9 mouse cellular contexts compared by ENCODE assay signal in the genomic region with DNA sequence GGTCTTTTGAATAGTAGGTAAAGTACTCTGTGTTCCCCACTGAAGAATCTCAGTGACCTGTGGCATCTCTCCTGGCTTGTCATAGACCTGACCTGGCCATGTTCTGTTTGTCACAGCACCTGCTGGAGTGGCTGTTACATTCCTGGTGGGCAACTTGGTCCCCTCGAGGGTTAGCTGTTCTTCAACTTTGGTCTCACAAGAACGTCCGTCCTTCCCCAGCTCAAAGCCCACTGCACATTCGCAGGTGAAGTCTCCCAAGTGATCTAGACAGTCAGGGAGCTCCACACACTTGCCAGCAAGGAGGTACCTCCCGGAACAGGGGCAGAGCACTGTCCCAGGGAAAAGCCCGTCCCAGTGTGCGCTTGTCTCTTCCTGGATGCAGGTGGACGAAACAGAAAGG. TPM values are rescaled to one million over a fixed set of nuclear protein-coding genes. Genes with fewer than 3 reads are reported as not detected.
A peak's percentile ranks its signal among the peaks of the same experiment; 100 is the strongest.
DNase-seq lines count a peak whose midpoint lies in the region.
"Had no signal": no experiment of that assay in that cellular context is flagged by ENCODE, and none has a peak within 500 bp of the region (broad histone marks: within the 10 kb centered on the region; RNA-seq: fewer than 3 reads in every experiment).

No protein-coding gene starts in this region.

- intact Hi-C loops in gastrocnemius, postnatal 14 days (cut with DNase I; ENCODE audit: low total_unique reads) = no loop called here
- intact Hi-C loops in left cerebral cortex, postnatal 14 days (cut with DNase I) = no loop called here

- peaks cover 24% of the 10 kb centered on the region for H3K27me3 ChIP-seq in midbrain, embryonic 10.5 days (ENCODE audit: low read depth, poor library complexity, severe bottlenecking)

- WGBS in midbrain, embryonic 10.5 days = 40% methylated on average over 8 of the region's 8 CpGs

- no peaks in the 10 kb centered on the region for H3K9me3 ChIP-seq in midbrain, embryonic 10.5 days (replicated peaks)

- H3K4me1 ChIP-seq in brown adipose tissue, adult 24 weeks (ENCODE audit: control insufficient read depth, insufficient read depth, insufficient read length, low read length) = peaks cover 4% of the 10 kb centered on the region; the same call in 1 of the 2 replicates
- peaks cover 15% of the 10 kb centered on the region for H3K4me1 ChIP-seq in midbrain, embryonic 10.5 days

- H3K4me3 ChIP-seq in brown adipose tissue, adult 24 weeks (ENCODE audit: insufficient read depth, low read depth, low read length) = peak overlapping the region; percentile 70
- peak overlapping the region; percentile 56 for H3K4me3 ChIP-seq in midbrain, embryonic 10.5 days

- peak overlapping the region; percentile 98 for H3K27ac ChIP-seq in brown adipose tissue, adult 24 weeks (replicated peaks; ENCODE audit: low read depth, low read length)
- peak overlapping the region; percentile 79; the same call in 1 of the 2 replicates for H3K27ac ChIP-seq in midbrain, embryonic 10.5 days (replicated peaks)

- H3K36me3 ChIP-seq in midbrain, embryonic 10.5 days = no peaks in the 10 kb centered on the region

- peak; percentile 4 for DNase-seq in gastrocnemius, postnatal 14 days
- DNase-seq in gastrocnemius, adult 18-20 months (ENCODE audit: low spot score) = no peak
- peak; percentile 4 for DNase-seq in heart, postnatal 4 days
- peak; percentile 11 for DNase-seq in midbrain, embryonic 10.5 days (ENCODE audit: low spot score)
- DNase-seq in thymus, postnatal 25 days = no peak
- DNase-seq in layer of hippocampus, postnatal 25 days (ENCODE audit: extremely low spot score in 1 of 2, low spot score in 1 of 2) = no peak
- DNase-seq in left cerebral cortex, postnatal 14 days (ENCODE audit: low spot score in 2 of 2) = no peak

RNA-seq across cellular contexts. Expression of a gene that starts 1.3 kb away (rescaled TPM):
- 10 to 100 TPM; 11.7 to 12.7 TPM for total RNA-seq in gastrocnemius, postnatal 14 days (2021)
- total RNA-seq in gastrocnemius, adult 18-20 months (2021) = 1 to 10 TPM; 2.2 to 3.4 TPM
- polyA plus RNA-seq in brown adipose tissue, adult 24 weeks (2012; ENCODE audit: insufficient read depth, insufficient read length, missing spikeins) = 2.3 and 2.8 TPM in 2 replicates
- 10 to 100 TPM; 28.5 to 29.9 TPM for total RNA-seq in heart, postnatal 4 days (2021)
- 6.4 and 6.5 TPM in 2 replicates for polyA plus RNA-seq in midbrain, embryonic 10.5 days (2016; fragmentation: Nextera tagmentation; extraction: Ambion mirVana)
- 1 to 10 TPM; 2.2 to 3.7 TPM for total RNA-seq in layer of hippocampus, postnatal 25 days (2021)
- total RNA-seq in left cerebral cortex, postnatal 14 days (2021) = 1 to 10 TPM; 3.2 to 3.6 TPM
- polyA plus RNA-seq: C2C12 had no signal

RNA-seq across cellular contexts. Expression of a gene that starts 56.2 kb away (rescaled TPM):
- under 1 TPM; 0.27 to 0.33 TPM for total RNA-seq in gastrocnemius, postnatal 14 days (2021)
- total RNA-seq in gastrocnemius, adult 18-20 months (2021) = not detected
- polyA plus RNA-seq in brown adipose tissue, adult 24 weeks (2012; ENCODE audit: insufficient read depth, insufficient read length, missing spikeins) = not detected in 2 replicates
- under 1 TPM in 1 of 2 experiments, not detected in 1; 0.17 TPM for total RNA-seq in heart, postnatal 4 days (2021)
- 0.11 and 0.51 TPM in 2 replicates for polyA plus RNA-seq in midbrain, embryonic 10.5 days (2016; fragmentation: Nextera tagmentation; extraction: Ambion mirVana)
- 10 to 100 TPM; 29.1 to 34.2 TPM for total RNA-seq in layer of hippocampus, postnatal 25 days (2021)
- 10 to 100 TPM; 66.5 to 70.6 TPM for total RNA-seq in left cerebral cortex, postnatal 14 days (2021)
- polyA plus RNA-seq: C2C12 had no signal

Comparison
In these comparisons a context has a peak if more than half of its experiments do, and no peak if none do; other contexts are left out.
1. DNase-seq: peak in gastrocnemius, postnatal 14 days (single experiment), heart, postnatal 4 days (single experiment) and midbrain, embryonic 10.5 days (single experiment); none in gastrocnemius, adult 18-20 months (single experiment), thymus, postnatal 25 days (single experiment), layer of hippocampus, postnatal 25 days (0 of 2) and left cerebral cortex, postnatal 14 days (0 of 2).
2. RNA of a gene that starts 56.2 kb away (total RNA-seq): 66.5 to 70.6 TPM in left cerebral cortex, postnatal 14 days and 29.1 to 34.2 TPM in layer of hippocampus, postnatal 25 days; 0.27 to 0.33 TPM in gastrocnemius, postnatal 14 days, 0.17 TPM in heart, postnatal 4 days and not detected in gastrocnemius, adult 18-20 months; every median in the first group is over 10 times any median in the second.